Comparison of ENCODE assay signal across 19 mouse cellular contexts in genomic region chr1:105563821-105564220, GRCm38 (mm10).
A peak's percentile ranks its signal among the peaks of the same experiment; 100 is the strongest.
DNase-seq lines count a peak whose midpoint lies in the region; ATAC-seq and TF ChIP-seq lines count a peak whose summit lies in the region.
"Had no signal": no experiment of that assay in that cellular context is flagged by ENCODE, and none has a peak within 500 bp of the region (broad histone marks: within the 10 kb centered on the region; RNA-seq: fewer than 3 reads in every experiment).

No protein-coding gene starts in this region.

- ATAC-seq in lung, embryonic 14.5 days (ENCODE audit: insufficient read depth): no peak
- ATAC-seq: hindbrain, embryonic 16.5 days; midbrain, embryonic 16.5 days had no signal

- H3K27me3 ChIP-seq in lung, embryonic 14.5 days (ENCODE audit: insufficient read depth, low read length): no peaks in the 10 kb centered on the region
- no peaks in the 10 kb centered on the region for H3K27me3 ChIP-seq in splenic B cell, adult 2 months (ENCODE audit: control insufficient read depth, insufficient read depth, low read length, poor library complexity, severe bottlenecking)
- H3K27me3 ChIP-seq: forebrain, embryonic 12.5 days; heart, embryonic 12.5 days; liver, embryonic 13.5 days had no signal

- 0 out of 2 replicates have a peak, but pooled peaks have one; percentile 0 for TF ChIP-seq CTCF in gastrocnemius, adult 2 months (IDR thresholded peaks at IDR 0.05)
- peak; percentile 22; the same call in 1 of the 2 replicates for TF ChIP-seq CTCF in lung, embryonic 14.5 days (IDR thresholded peaks at IDR 0.05; ENCODE audit: low read depth)

- no peak overlapping the region for H3K9ac ChIP-seq in lung, embryonic 14.5 days
- H3K9ac ChIP-seq: forebrain, embryonic 12.5 days; heart, embryonic 12.5 days; liver, embryonic 13.5 days had no signal

- H3K9me3 ChIP-seq in lung, embryonic 14.5 days (ENCODE audit: low read depth, low read length): no peaks in the 10 kb centered on the region
- H3K9me3 ChIP-seq: forebrain, embryonic 12.5 days; heart, embryonic 12.5 days; liver, embryonic 13.5 days had no signal

- intact Hi-C loops in gastrocnemius, adult 2 months (cut with DNase I): no loop called here

- H3K27ac ChIP-seq in gastrocnemius, adult 2 months: no peak overlapping the region
- H3K27ac ChIP-seq in lung, embryonic 14.5 days (ENCODE audit: low read depth): no peak overlapping the region
- H3K27ac ChIP-seq: forebrain, embryonic 12.5 days; liver, embryonic 13.5 days; macrophage had no signal

- DNase-seq in gastrocnemius, adult 2 months: no peak
- DNase-seq in gastrocnemius, postnatal 10 days: no peak
- no peak for DNase-seq in lung, embryonic 14.5 days
- no peak for DNase-seq in lung, postnatal 25 days (ENCODE audit: low spot score)
- DNase-seq in ZHBTc4 (ENCODE audit: low read depth, low spot score): peak; percentile 42
- peak; percentile 20 for DNase-seq in splenic B cell, adult 2 months (ENCODE audit: low read depth, low spot score)
- no peak for DNase-seq in thymus, postnatal 14 days
- no peak for DNase-seq in cerebellum, postnatal 14 days
- DNase-seq: adrenal gland, postnatal 36 days; cerebellum, adult 9-10 months; heart, postnatal 36 days; liver, embryonic 13.5 days; retina, postnatal 1 day; right cerebral cortex, postnatal 4 days had no signal

- H3K36me3 ChIP-seq in lung, embryonic 14.5 days (ENCODE audit: insufficient read depth): no peaks in the 10 kb centered on the region
- peaks cover 2% of the 10 kb centered on the region; the same call in 1 of the 2 replicates for H3K36me3 ChIP-seq in splenic B cell, adult 2 months (ENCODE audit: control insufficient read depth, insufficient read depth, low read length, poor library complexity, severe bottlenecking)

- 82% methylated on average over 2 of the region's 2 CpGs for WGBS in lung, embryonic 14.5 days

- H3K4me2 ChIP-seq in lung, embryonic 14.5 days: no peak overlapping the region
- H3K4me2 ChIP-seq: forebrain, embryonic 12.5 days; heart, embryonic 12.5 days; liver, embryonic 13.5 days had no signal

- H3K4me1 ChIP-seq in lung, embryonic 14.5 days (ENCODE audit: insufficient read depth): no peaks in the 10 kb centered on the region
- H3K4me1 ChIP-seq: forebrain, embryonic 12.5 days; heart, embryonic 12.5 days had no signal

- H3K4me3 ChIP-seq in gastrocnemius, adult 2 months: no peak overlapping the region
- H3K4me3 ChIP-seq in lung, embryonic 14.5 days (ENCODE audit: low read depth, low read length): no peak overlapping the region
- H3K4me3 ChIP-seq: forebrain, embryonic 12.5 days; heart, embryonic 12.5 days; liver, embryonic 13.5 days had no signal

Comparison
In these comparisons a context has a peak if more than half of its experiments do, and no peak if none do; other contexts are left out.
1. DNase-seq: peak in ZHBTc4 (single experiment) and splenic B cell, adult 2 months (single experiment); none in gastrocnemius, adult 2 months (single experiment), gastrocnemius, postnatal 10 days (single experiment), lung, embryonic 14.5 days (single experiment), lung, postnatal 25 days (single experiment), thymus, postnatal 14 days (single experiment) and cerebellum, postnatal 14 days (0 of 2).